Comparison of ENCODE assay signal across 23 mouse cellular contexts in genomic region chr19:9058331-9058884, GRCm38 (mm10). TPM values are rescaled to one million over a fixed set of nuclear protein-coding genes. Genes with fewer than 3 reads are reported as not detected.
DNase-seq lines count a peak whose midpoint lies in the region; ATAC-seq and TF ChIP-seq lines count a peak whose summit lies in the region.
"Had no signal": no experiment of that assay in that cellular context is flagged by ENCODE, and none has a peak within 500 bp of the region (broad histone marks: within the 10 kb centered on the region; RNA-seq: fewer than 3 reads in every experiment).

No protein-coding gene starts in this region.

- no peak for TF ChIP-seq CTCF in bone marrow macrophage, adult 2 months (IDR thresholded peaks at IDR 0.05; ENCODE audit: low read depth, low read length)
- no peak for TF ChIP-seq CTCF in stomach, postnatal 0 days (IDR thresholded peaks at IDR 0.05; ENCODE audit: low read depth)

- peak overlapping the region; percentile 90 for H3K27ac ChIP-seq in bone marrow macrophage, adult 2 months (ENCODE audit: insufficient read depth, low read depth, low read length)
- no peak overlapping the region for H3K27ac ChIP-seq in stomach, postnatal 0 days (replicated peaks)
- H3K27ac ChIP-seq: embryonic facial prominence, embryonic 10.5 days; forebrain, embryonic 10.5 days; heart, embryonic 13.5 days; hindbrain, embryonic 15.5 days had no signal

- DNase-seq in adrenal gland, adult 2 months, result peak; percentile 46
- DNase-seq in adrenal gland, adult 18-20 months (ENCODE audit: low spot score in 2 of 2), result no peak
- DNase-seq in 3134 (ENCODE audit: extremely low read depth, insufficient read length, low spot score), result peak; percentile 56
- DNase-seq in stomach, postnatal 0 days (ENCODE audit: low spot score), result no peak
- DNase-seq in thymus, postnatal 10 days (ENCODE audit: low spot score in 2 of 2), result no peak
- no peak for DNase-seq in retina, postnatal 1 day
- DNase-seq: adrenal gland, postnatal 14 days; cerebellum, adult 2 months; cerebellum, postnatal 10 days; gastrocnemius, postnatal 10 days; heart, postnatal 36 days had no signal

- no peaks in the 10 kb centered on the region for H3K9me3 ChIP-seq in stomach, postnatal 0 days (ENCODE audit: control insufficient read depth, low read length)
- H3K9me3 ChIP-seq: embryonic facial prominence, embryonic 10.5 days; forebrain, embryonic 10.5 days; G1E; heart, embryonic 13.5 days; hindbrain, embryonic 15.5 days had no signal

- H3K9ac ChIP-seq in stomach, postnatal 0 days (ENCODE audit: low read length), result no peak overlapping the region
- H3K9ac ChIP-seq: heart, embryonic 13.5 days; hindbrain, embryonic 15.5 days had no signal

- no peaks in the 10 kb centered on the region for H3K36me3 ChIP-seq in stomach, postnatal 0 days (ENCODE audit: control insufficient read depth, insufficient read depth, low read length)
- H3K36me3 ChIP-seq: embryonic facial prominence, embryonic 10.5 days; forebrain, embryonic 10.5 days; G1E; heart, embryonic 13.5 days; hindbrain, embryonic 15.5 days had no signal

- H3K4me3 ChIP-seq in bone marrow macrophage, adult 2 months (ENCODE audit: insufficient read depth, low read length), result no peak overlapping the region
- H3K4me3 ChIP-seq in stomach, postnatal 0 days (ENCODE audit: low read depth, low read length), result no peak overlapping the region
- H3K4me3 ChIP-seq: embryonic facial prominence, embryonic 10.5 days; erythroblast, embryonic 14.5 days; forebrain, embryonic 10.5 days; heart, embryonic 13.5 days; hindbrain, embryonic 15.5 days had no signal

- no peaks in the 10 kb centered on the region for H3K27me3 ChIP-seq in stomach, postnatal 0 days (ENCODE audit: control insufficient read depth, insufficient read depth, low read length)
- H3K27me3 ChIP-seq: heart, embryonic 13.5 days; hindbrain, embryonic 15.5 days had no signal

- TF ChIP-seq POLR2A in bone marrow macrophage, adult 2 months (IDR thresholded peaks at IDR 0.05; ENCODE audit: borderline replicate concordance, low read depth, low read length), result no peak

- 75% methylated on average over 1 of the region's 1 CpGs for WGBS in stomach, postnatal 0 days

- no peak overlapping the region for H3K4me2 ChIP-seq in stomach, postnatal 0 days (replicated peaks; ENCODE audit: low read depth)
- H3K4me2 ChIP-seq: heart, embryonic 13.5 days; hindbrain, embryonic 15.5 days had no signal

- no peak for TF ChIP-seq EP300 in stomach, postnatal 0 days (optimal IDR thresholded peaks at IDR 0.05)

- ATAC-seq in stomach, postnatal 0 days (ENCODE audit: low FRiP score, low TSS enrichment), result peak; percentile 57; the same call in 1 of the 2 replicates
- ATAC-seq: CD4-positive, CD25-positive, alpha-beta regulatory T cell, adult 4 months; forebrain, embryonic 14.5 days; intestine, embryonic 16.5 days had no signal

- peaks cover 88% of the 10 kb centered on the region for H3K4me1 ChIP-seq in bone marrow macrophage, adult 2 months (ENCODE audit: control insufficient read depth, insufficient read depth, low read length)
- H3K4me1 ChIP-seq in stomach, postnatal 0 days (replicated peaks; ENCODE audit: control insufficient read depth, insufficient read depth), result 0 out of 2 replicates have a peak, but pooled peaks cover under 1% of the 10 kb centered on the region
- H3K4me1 ChIP-seq: forebrain, embryonic 10.5 days; hindbrain, embryonic 15.5 days had no signal

RNA-seq across cellular contexts. Expression of gene Scgb1a1, which starts 29.4 kb away (rescaled TPM):
- not detected for total RNA-seq in adrenal gland, adult 2 months (2021)
- polyA plus RNA-seq in adrenal gland, adult 2 months (2012; rRNA removed), result 4.5 TPM in 1 of 2 replicates, not detected in the other
- total RNA-seq in adrenal gland, adult 18-20 months (2021), result not detected
- not detected in 2 replicates for polyA plus RNA-seq in bone marrow macrophage, adult 2 months (2012; ENCODE audit: insufficient read depth, insufficient read length, missing spikeins)
- polyA plus RNA-seq in stomach, postnatal 0 days (2015; fragmentation: Nextera tagmentation; extraction: Ambion mirVana), result 10.8 and 12.6 TPM in 2 replicates
- total RNA-seq: G1E; heart, postnatal 36 days had no signal
- polyA plus RNA-seq: CD4-positive, CD25-positive, alpha-beta regulatory T cell, adult 4 months; cerebellum, adult 2 months; embryonic facial prominence, embryonic 10.5 days; embryonic facial prominence, embryonic 14.5 days; erythroblast, embryonic 14.5 days; forebrain, embryonic 10.5 days; forebrain, embryonic 14.5 days; G1E; heart, embryonic 13.5 days; hindbrain, embryonic 11.5 days; hindbrain, embryonic 15.5 days; intestine, embryonic 16.5 days had no signal

Comparison
In these comparisons a context has a peak if more than half of its experiments do, and no peak if none do; other contexts are left out.
1. DNase-seq: peak in adrenal gland, adult 2 months (single experiment) and 3134 (single experiment); none in adrenal gland, adult 18-20 months (0 of 2), stomach, postnatal 0 days (single experiment), thymus, postnatal 10 days (0 of 2) and retina, postnatal 1 day (single experiment).